Mouse (Mus musculus): Measurements from ENCODE around the gene Srrm2. TPM values are rescaled to one million over a fixed set of nuclear protein-coding genes. Genes with fewer than 3 reads are reported as not detected.

Gene Srrm2
- total RNA-seq, 2 experiments from 2014 or later, result 671 to 678 TPM

GRCm38 (mm10) chr17:23747471-23747870, 42.9 kb upstream of the Srrm2 start:
- Histone ChIP-seq H3K27ac (no peak overlapping the region), H3K4me3 (no peak overlapping the region)
- no peak for DNase-seq (ENCODE audit: extremely low spot score in 1 of 2, low spot score in 2 of 2)
- intact Hi-C loops (cut with DNase I), result no loop called here
- no peak for TF ChIP-seq CTCF (IDR thresholded peaks at IDR 0.05)

GRCm38 (mm10) chr17:23748026-23748425, 42.3 kb upstream of the Srrm2 start:
- no peak overlapping the region for H3K27ac ChIP-seq
- TF ChIP-seq CTCF (IDR thresholded peaks at IDR 0.05), result no peak
- no peak for DNase-seq (ENCODE audit: extremely low spot score in 1 of 2, low spot score in 2 of 2)
- intact Hi-C loops (cut with DNase I), result no loop called here
- no peak overlapping the region for H3K4me3 ChIP-seq

- Histone ChIP-seq H3K4me3 (peak overlapping the region; percentile 37), H3K27ac (0 out of 2 replicates have a peak overlapping the region, but pooled peaks have one; percentile 6)
- intact Hi-C loops (cut with DNase I), result no loop called here
- peak; percentile 93 for TF ChIP-seq CTCF (IDR thresholded peaks at IDR 0.05)
- DNase-seq (ENCODE audit: extremely low spot score in 1 of 2, low spot score in 2 of 2), result peak; percentile 58 to 69
These were observed 41.5 kb upstream of the Srrm2 start for GRCm38 (mm10) chr17:23748631-23749391.

- peak overlapping the region; percentile 37; the same call in 1 of the 2 replicates for H3K4me3 ChIP-seq
- intact Hi-C loops (cut with DNase I), result no loop called here
- TF ChIP-seq CTCF (IDR thresholded peaks at IDR 0.05), result no peak
- H3K27ac ChIP-seq, result 0 out of 2 replicates have a peak overlapping the region, but pooled peaks have one; percentile 6
- no peak for DNase-seq (ENCODE audit: extremely low spot score in 1 of 2, low spot score in 2 of 2)
These were observed 40.7 kb upstream of the Srrm2 start for GRCm38 (mm10) chr17:23749400-23750191.

- TF ChIP-seq CTCF (IDR thresholded peaks at IDR 0.05), result no peak
- no peak for DNase-seq (ENCODE audit: extremely low spot score in 1 of 2, low spot score in 2 of 2)
- Histone ChIP-seq H3K27ac (no peak overlapping the region), H3K4me3 (no peak overlapping the region)
- intact Hi-C loops (cut with DNase I), result no loop called here
These were observed 34.6 kb upstream of the Srrm2 start for GRCm38 (mm10) chr17:23755689-23756088.

- H3K4me3 ChIP-seq, result no peak overlapping the region
- no peak for TF ChIP-seq CTCF (IDR thresholded peaks at IDR 0.05)
- no peak for DNase-seq (ENCODE audit: extremely low spot score in 1 of 2, low spot score in 2 of 2)
- no peak overlapping the region for H3K27ac ChIP-seq
- intact Hi-C loops (cut with DNase I), result no loop called here
These were observed 32.8 kb upstream of the Srrm2 start for GRCm38 (mm10) chr17:23757581-23757980.

GRCm38 (mm10) chr17:23758801-23759200, 31.5 kb upstream of the Srrm2 start:
- intact Hi-C loops (cut with DNase I), result no loop called here
- Histone ChIP-seq H3K27ac (no peak overlapping the region), H3K4me3 (no peak overlapping the region)
- no peak for TF ChIP-seq CTCF (IDR thresholded peaks at IDR 0.05)
- no peak for DNase-seq (ENCODE audit: extremely low spot score in 1 of 2, low spot score in 2 of 2)

- DNase-seq (ENCODE audit: extremely low spot score in 1 of 2, low spot score in 2 of 2), result no peak
- intact Hi-C loops (cut with DNase I), result no loop called here
- no peak overlapping the region for H3K27ac ChIP-seq
These were observed 30.1 kb upstream of the Srrm2 start for GRCm38 (mm10) chr17:23760231-23760630.

GRCm38 (mm10) chr17:23761155-23761554, 29.2 kb upstream of the Srrm2 start:
- no peak for DNase-seq (ENCODE audit: extremely low spot score in 1 of 2, low spot score in 2 of 2)

More at GRCm38 (mm10) chr17:23760231-23760630, 30.1 kb upstream of the Srrm2 start:
- TF ChIP-seq CTCF (IDR thresholded peaks at IDR 0.05), result no peak; the same call in 1 of the 2 replicates
- H3K4me3 ChIP-seq, result no peak overlapping the region

GRCm38 (mm10) chr17:23762976-23763375, 27.4 kb upstream of the Srrm2 start:
- TF ChIP-seq CTCF (IDR thresholded peaks at IDR 0.05), result no peak
- intact Hi-C loops (cut with DNase I), result no loop called here
- no peak for DNase-seq (ENCODE audit: extremely low spot score in 1 of 2, low spot score in 2 of 2)
- Histone ChIP-seq H3K4me3 (no peak overlapping the region), H3K27ac (no peak overlapping the region)

More at GRCm38 (mm10) chr17:23761155-23761554, 29.2 kb upstream of the Srrm2 start:
- no peak overlapping the region for H3K4me3 ChIP-seq
- intact Hi-C loops (cut with DNase I), result no loop called here
- no peak overlapping the region for H3K27ac ChIP-seq
- TF ChIP-seq CTCF (IDR thresholded peaks at IDR 0.05), result no peak

- H3K4me3 ChIP-seq, result peak overlapping the region; percentile 91
- intact Hi-C loops (cut with DNase I), result loop anchor here (2.0 to 5.0 kb wide), 3 partner anchors 58 to 192 kb away; partner anchors contain the start of genes Elob, Prss32 and Prss41
- H3K27ac ChIP-seq, result peak overlapping the region; percentile 99
- TF ChIP-seq CTCF (IDR thresholded peaks at IDR 0.05), result no peak
- DNase-seq (ENCODE audit: extremely low spot score in 1 of 2, low spot score in 2 of 2), result no peak
These were observed 19.8 kb upstream of the Srrm2 start for GRCm38 (mm10) chr17:23770493-23770892.

GRCm38 (mm10) chr17:23770896-23771283, 19.4 kb upstream of the Srrm2 start:
- DNase-seq (ENCODE audit: extremely low spot score in 1 of 2, low spot score in 2 of 2), result no peak
- intact Hi-C loops (cut with DNase I), result loop anchor here (1.0 to 5.0 kb wide), 4 partner anchors 32 to 191 kb away; partner anchors contain the start of genes Elob, Prss32 and Prss41
- peak overlapping the region; percentile 99 for H3K27ac ChIP-seq
- no peak for TF ChIP-seq CTCF (IDR thresholded peaks at IDR 0.05)
- peak overlapping the region; percentile 91 for H3K4me3 ChIP-seq
